Mouse (Mus musculus) lung, adult 2 months (tissue): ENCODE measurements around the gene Fn3k.

Experiments
- CTCF ChIP-seq: fragments of 200-500 bp; IDR thresholded peaks from 2 replicates; pipeline ENCODE4 v1.5.1; 2011; ENCODE audit warnings: mild to moderate bottlenecking, low read length, control low read depth; ENCODE audit not compliant: insufficient read depth
- POLR2A ChIP-seq: fragments of 200-500 bp; IDR thresholded peaks from 2 replicates; pipeline ENCODE4 v1.6.1; 2011; ENCODE audit warnings: low read depth, mild to moderate bottlenecking, control low read depth, low read length, borderline replicate concordance; ENCODE audit errors: extremely low read depth

GRCm38 (mm10) chr11:121415351-121415750, 19.4 kb upstream of the Fn3k start:
- TF ChIP-seq POLR2A = no peak
- no peak for TF ChIP-seq CTCF
